Mouse (Mus musculus) hindbrain, embryonic 14.5 days (tissue): Measurements from ENCODE around the gene 4930556J24Rik. TPM values are rescaled to one million over a fixed set of nuclear protein-coding genes. Genes with fewer than 3 reads are reported as not detected.

Experiments
- ATAC-seq: fragments of 200-750 bp; cut with Nextera tagmentation; 2 replicates; pipeline ENCODE4 v1.8.0; 2017; ENCODE audit warnings: moderate number of reproducible peaks, mild to moderate bottlenecking, moderate TSS enrichment, moderate library complexity; ENCODE audit not compliant: low FRiP score
- DNase-seq: peaks from one replicate; pipeline ENCODE4 v3.0.0-alpha.2; 2015; ENCODE audit warnings: low spot score
- H3K27ac ChIP-seq: fragments of 300-500 bp; sonication (generic); 2 replicates; pipeline ENCODE4 v1.5.1; 2014; ENCODE audit warnings: mild to moderate bottlenecking, moderate library complexity
- H3K27me3 ChIP-seq: fragments of 300-500 bp; sonication (generic); 2 replicates; pipeline ENCODE4 v1.6.1; 2014; ENCODE audit warnings: mild to moderate bottlenecking, low read length, mixed read lengths; ENCODE audit not compliant: control insufficient read depth, insufficient read depth
- H3K36me3 ChIP-seq: fragments of 300-500 bp; sonication (generic); replicated peaks from 2 replicates; pipeline ENCODE4 v1.6.1; 2014; ENCODE audit not compliant: control insufficient read depth, insufficient read depth
- H3K4me1 ChIP-seq: fragments of 300-500 bp; sonication (generic); replicated peaks from 2 replicates; pipeline ENCODE4 v1.6.1; 2014; ENCODE audit warnings: antibody characterized with exemption, low read length, mixed read lengths; ENCODE audit not compliant: control insufficient read depth, insufficient read depth
- H3K4me2 ChIP-seq: fragments of 300-500 bp; sonication (generic); replicated peaks from 2 replicates; pipeline ENCODE4 v1.6.1; 2014; ENCODE audit warnings: mild to moderate bottlenecking, moderate library complexity
- H3K4me3 ChIP-seq: fragments of 300-500 bp; sonication (generic); replicated peaks from 2 replicates; pipeline ENCODE4 v1.5.1; 2014; ENCODE audit warnings: mild to moderate bottlenecking, low read length
- H3K9ac ChIP-seq: fragments of 300-500 bp; sonication (generic); 2 replicates; pipeline ENCODE4 v1.6.1; 2014
- H3K9me3 ChIP-seq: fragments of 300-500 bp; sonication (generic); 2 replicates; pipeline ENCODE4 v1.6.1; 2016; ENCODE audit warnings: low read length; ENCODE audit not compliant: control insufficient read depth
- WGBS: fragments of 180-500 bp; shearing (Covaris S2); extraction: QIAGEN DNeasy Blood & Tissue Kit; methylation state at CpG from one replicate; pipeline ENCODE4 v1.1.7; 2014; 5-methylcytosine and 5-hydroxymethylcytosine counted together
- polyA plus RNA-seq: library from polyadenylated mRNA; unstranded; fragments of >200 nt; fragmentation: Nextera tagmentation; extraction: Ambion mirVana; gene quantifications from 2 replicates; pipeline ENCODE4 v1.2.1, GENCODE M21; 2014

4930556J24Rik gene
- polyA plus RNA-seq, 1 experiment from 2014 or later: 0.23 TPM

DNA sequence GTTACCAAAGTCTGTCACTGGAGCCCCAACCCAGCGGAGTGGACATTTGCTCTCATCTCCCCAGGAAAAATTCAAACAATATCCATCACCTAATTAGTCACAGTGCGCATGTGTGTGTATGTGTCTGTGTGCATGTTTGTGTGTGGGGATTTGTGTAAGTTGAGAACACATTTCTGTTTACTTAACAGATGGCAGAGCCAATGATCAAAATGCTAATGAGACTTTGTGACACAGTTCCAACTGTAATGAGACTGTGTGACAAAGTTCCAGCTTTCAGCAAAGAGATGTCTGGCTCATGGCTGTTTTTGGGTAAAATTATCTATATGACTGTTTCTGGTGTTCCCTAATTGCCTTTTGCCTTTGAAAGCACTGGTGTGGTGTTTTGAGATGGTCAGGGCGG, 40.3 kb downstream of the 4930556J24Rik start:
- no peaks in the 10 kb centered on the region for H3K27me3 ChIP-seq
- H3K4me2 ChIP-seq: no peak overlapping the region
- no peaks in the 10 kb centered on the region for H3K9me3 ChIP-seq
- no peak overlapping the region for H3K27ac ChIP-seq
- H3K4me3 ChIP-seq: no peak overlapping the region
- ATAC-seq (no peak; the same call in 1 of the 2 replicates), DNase-seq (no peak)
- H3K4me1 ChIP-seq: peaks cover 3% of the 10 kb centered on the region; the same call in 1 of the 2 replicates
- no peak overlapping the region for H3K9ac ChIP-seq
- 85% methylated on average over 3 of the region's 3 CpGs for WGBS
- H3K36me3 ChIP-seq: no peaks in the 10 kb centered on the region

- no peaks in the 10 kb centered on the region for H3K27me3 ChIP-seq
- no peak for ATAC-seq
- WGBS: 73% methylated on average over 4 of the region's 4 CpGs
- no peak for DNase-seq
- no peak overlapping the region for H3K4me3 ChIP-seq
- no peak overlapping the region for H3K27ac ChIP-seq
- H3K4me1 ChIP-seq: peaks cover 10% of the 10 kb centered on the region; the same call in 1 of the 2 replicates
- H3K4me2 ChIP-seq: no peak overlapping the region
- H3K36me3 ChIP-seq: no peaks in the 10 kb centered on the region
- H3K9ac ChIP-seq: no peak overlapping the region
- H3K9me3 ChIP-seq: no peaks in the 10 kb centered on the region
Measured at GRCm38 (mm10) chr11:3935135-3935534, 41.4 kb downstream of the 4930556J24Rik start.

DNA sequence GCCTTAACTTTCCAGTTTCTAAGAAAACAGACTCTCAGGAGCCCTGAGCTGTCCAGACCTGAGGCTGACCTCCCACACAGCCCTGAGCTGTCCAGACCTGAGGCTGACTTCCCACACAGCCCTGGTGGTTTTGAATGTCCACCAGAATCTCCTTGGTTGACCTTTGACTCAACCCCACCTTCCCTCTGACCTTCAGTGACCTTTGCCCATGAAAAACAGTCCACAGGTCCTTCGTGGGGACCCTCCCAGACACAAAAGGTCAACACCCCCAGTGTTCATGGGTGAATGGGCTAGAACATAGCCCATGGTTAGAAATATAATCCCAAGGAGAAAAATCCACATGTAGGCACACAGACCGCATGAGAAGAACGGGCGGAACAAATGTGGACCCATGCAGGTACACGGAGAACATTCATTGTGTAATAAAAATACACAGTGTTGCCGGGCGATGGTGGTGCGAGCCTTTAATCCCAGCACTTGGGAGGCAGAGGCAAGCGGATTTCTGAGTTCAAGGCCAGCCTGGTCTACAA, 42.8 kb downstream of the 4930556J24Rik start:
- H3K4me1 ChIP-seq: peaks cover 10% of the 10 kb centered on the region; the same call in 1 of the 2 replicates
- no peak overlapping the region for H3K4me2 ChIP-seq
- WGBS: 81% methylated on average over 9 of the region's 9 CpGs
- no peak overlapping the region for H3K9ac ChIP-seq
- no peak overlapping the region for H3K4me3 ChIP-seq
- H3K9me3 ChIP-seq: no peaks in the 10 kb centered on the region
- ATAC-seq (no peak), DNase-seq (no peak)
- no peak overlapping the region for H3K27ac ChIP-seq
- no peaks in the 10 kb centered on the region for H3K36me3 ChIP-seq
- no peaks in the 10 kb centered on the region for H3K27me3 ChIP-seq

GRCm38 (mm10) chr11:3931511-3932211, 44.9 kb downstream of the 4930556J24Rik start, which contains the start of gene Tcn2:
Gene Tcn2 (minus strand): TSS chr11:3932159.
- DNase-seq (peak; percentile 74), ATAC-seq (peak; percentile 79)
- Histone ChIP-seq H3K9me3 (no peaks in the 10 kb centered on the region), H3K4me3 (peak within 1 kb of the TSS; percentile 44), H3K27me3 (no peaks in the 10 kb centered on the region), H3K9ac (peak within 1 kb of the TSS; percentile 57), H3K36me3 (0 out of 2 replicates have a peak, but pooled peaks cover 5% of the 10 kb centered on the region), H3K4me2 (peak within 1 kb of the TSS; percentile 73), H3K4me1 (peaks cover 10% of the 10 kb centered on the region; the same call in 1 of the 2 replicates), H3K27ac (no peak within 1 kb of the TSS)
- under 1% methylated on average over 21 of the region's 26 CpGs for WGBS

DNA sequence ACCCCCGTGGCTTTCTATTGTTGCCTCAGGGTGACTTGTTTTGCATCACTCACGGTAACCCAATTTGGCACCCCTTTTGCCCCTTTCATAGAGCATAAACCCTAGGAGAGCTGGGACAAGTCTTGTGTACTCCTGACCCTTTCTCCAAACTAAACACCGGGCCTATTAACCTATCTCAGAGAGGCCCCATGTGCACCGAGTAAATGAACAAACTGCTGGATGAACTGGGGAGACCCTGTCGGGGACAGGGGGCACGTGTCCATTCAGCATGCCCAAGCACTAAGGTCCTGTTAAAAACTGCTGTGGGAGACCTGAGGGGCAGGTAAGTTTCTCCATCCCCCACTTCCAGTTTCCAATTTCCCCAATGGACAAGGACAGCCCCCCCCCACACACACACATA, 45.6 kb downstream of the 4930556J24Rik start:
- peaks cover 10% of the 10 kb centered on the region; the same call in 1 of the 2 replicates for H3K4me1 ChIP-seq
- no peaks in the 10 kb centered on the region for H3K9me3 ChIP-seq
- no peaks in the 10 kb centered on the region for H3K27me3 ChIP-seq
- WGBS: 22% methylated on average over 6 of the region's 6 CpGs
- ATAC-seq: no peak
- H3K4me3 ChIP-seq: peak overlapping the region; percentile 44
- no peak overlapping the region for H3K27ac ChIP-seq
- H3K4me2 ChIP-seq: peak overlapping the region; percentile 73
- 0 out of 2 replicates have a peak, but pooled peaks cover 9% of the 10 kb centered on the region for H3K36me3 ChIP-seq
- DNase-seq: no peak
- peak overlapping the region; percentile 57 for H3K9ac ChIP-seq

GRCm38 (mm10) chr11:3930019-3930418, 46.6 kb downstream of the 4930556J24Rik start:
- no peak overlapping the region for H3K4me2 ChIP-seq
- 83% methylated on average over 4 of the region's 4 CpGs for WGBS
- H3K4me1 ChIP-seq: peaks cover 10% of the 10 kb centered on the region; the same call in 1 of the 2 replicates
- no peak overlapping the region for H3K4me3 ChIP-seq
- H3K36me3 ChIP-seq: peaks cover 11% of the 10 kb centered on the region; the same call in 1 of the 2 replicates
- DNase-seq (no peak), ATAC-seq (no peak)
- H3K9me3 ChIP-seq: no peaks in the 10 kb centered on the region
- H3K9ac ChIP-seq: no peak overlapping the region
- H3K27ac ChIP-seq: no peak overlapping the region
- H3K27me3 ChIP-seq: no peaks in the 10 kb centered on the region

DNA sequence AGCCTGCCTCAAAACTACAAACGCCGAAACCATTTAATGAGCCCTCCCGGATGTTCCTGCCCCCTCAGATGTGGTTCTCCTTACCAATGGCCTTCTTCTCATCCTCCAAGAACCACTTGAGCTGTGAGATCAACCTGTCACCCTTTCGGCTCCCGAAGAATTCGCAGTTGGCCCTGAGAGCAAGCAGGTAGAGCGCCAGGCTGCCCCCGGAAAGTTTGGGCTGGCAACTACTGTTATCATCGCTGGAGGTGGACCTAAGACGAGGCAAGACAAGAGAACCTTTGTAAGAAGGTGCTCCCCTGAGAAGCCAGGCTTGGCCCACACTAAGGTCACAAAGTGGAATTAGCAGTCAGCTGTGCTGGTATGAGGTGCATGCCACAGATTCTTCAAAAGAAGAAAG, 50.7 kb downstream of the 4930556J24Rik start:
- H3K4me2 ChIP-seq: no peak overlapping the region
- no peak overlapping the region for H3K4me3 ChIP-seq
- WGBS: 92% methylated on average over 10 of the region's 10 CpGs
- no peak for ATAC-seq
- H3K27ac ChIP-seq: no peak overlapping the region
- H3K9ac ChIP-seq: no peak overlapping the region
- H3K36me3 ChIP-seq: peaks cover 27% of the 10 kb centered on the region
- peaks cover 3% of the 10 kb centered on the region; the same call in 1 of the 2 replicates for H3K4me1 ChIP-seq
- H3K9me3 ChIP-seq: no peaks in the 10 kb centered on the region
- no peak for DNase-seq
- no peaks in the 10 kb centered on the region for H3K27me3 ChIP-seq

- H3K4me2 ChIP-seq: no peak overlapping the region
- 92% methylated on average over 6 of the region's 6 CpGs for WGBS
- DNase-seq (no peak), ATAC-seq (no peak)
- H3K9me3 ChIP-seq: no peaks in the 10 kb centered on the region
- H3K9ac ChIP-seq: no peak overlapping the region
- no peaks in the 10 kb centered on the region for H3K4me1 ChIP-seq
- no peaks in the 10 kb centered on the region for H3K27me3 ChIP-seq
- H3K27ac ChIP-seq: no peak overlapping the region
- H3K4me3 ChIP-seq: no peak overlapping the region
- H3K36me3 ChIP-seq: peaks cover 27% of the 10 kb centered on the region
Measured at GRCm38 (mm10) chr11:3922731-3923130, 53.8 kb downstream of the 4930556J24Rik start.

- Histone ChIP-seq H3K36me3 (peaks cover 26% of the 10 kb centered on the region), H3K4me3 (no peak overlapping the region), H3K9me3 (no peaks in the 10 kb centered on the region), H3K4me1 (no peaks in the 10 kb centered on the region), H3K9ac (no peak overlapping the region), H3K27ac (no peak overlapping the region), H3K27me3 (no peaks in the 10 kb centered on the region), H3K4me2 (no peak overlapping the region)
- DNase-seq (no peak), ATAC-seq (no peak)
- 95% methylated on average over 9 of the region's 9 CpGs for WGBS
Measured at GRCm38 (mm10) chr11:3922115-3922514, 54.5 kb downstream of the 4930556J24Rik start.
